Mouse (Mus musculus) ES-E14 (cell line): ENCODE results near the gene Apbb2. TPM values are rescaled to one million over a fixed set of nuclear protein-coding genes. Genes with fewer than 3 reads are reported as not detected.

Experiments used
- DNase-seq: peaks from one replicate; pipeline ENCODE4 v3.0.0-alpha.2; 2013; ENCODE audit warnings: low read depth, low spot score
- H3K27ac ChIP-seq: 2 replicates; pipeline ENCODE4 v1.5.1; 2012; ENCODE audit warnings: low read depth, mild to moderate bottlenecking, low read length, moderate library complexity, mixed read lengths; ENCODE audit not compliant: poor library complexity, insufficient read depth, severe bottlenecking
- H3K36me3 ChIP-seq: 2 replicates; pipeline ENCODE4 v1.6.1; 2012; ENCODE audit warnings: mild to moderate bottlenecking, low read length, moderate library complexity, mixed read lengths; ENCODE audit not compliant: control insufficient read depth, poor library complexity, insufficient read depth, severe bottlenecking
- H3K4me1 ChIP-seq, 2 experiments: fragments of 150-350 bp in 1 of 2; sonication (generic) in 1 of 2; 2 replicates each; pipeline ENCODE4 v1.6.1; 2012; ENCODE audit warnings: low read length in 2 of 2, mild to moderate bottlenecking in 1 of 2, mixed read lengths in 1 of 2; ENCODE audit not compliant: control insufficient read depth in 2 of 2, insufficient read depth in 2 of 2, poor library complexity in 1 of 2
- H3K4me3 ChIP-seq, 2 experiments: fragments of 150-350 bp in 1 of 2; sonication (generic) in 1 of 2; 2 replicates each; pipeline ENCODE4 v1.5.1; 2012; ENCODE audit warnings: low read length in 2 of 2, low read depth in 1 of 2, mild to moderate bottlenecking in 1 of 2, mixed read lengths in 1 of 2; ENCODE audit not compliant: insufficient read depth in 1 of 2, poor library complexity in 1 of 2, severe bottlenecking in 1 of 2
- H3K9ac ChIP-seq: 2 replicates; pipeline ENCODE4 v1.6.1; 2012; ENCODE audit warnings: low read depth, mild to moderate bottlenecking, low read length, mixed read lengths; ENCODE audit not compliant: poor library complexity, insufficient read depth, severe bottlenecking
- H3K9me3 ChIP-seq: fragments of 150-350 bp; sonication (generic); 2 replicates; pipeline ENCODE4 v1.6.1; 2012; ENCODE audit warnings: low read depth, mild to moderate bottlenecking, low read length; ENCODE audit not compliant: control insufficient read depth, insufficient read depth
- CHD2 ChIP-seq: IDR thresholded peaks from 2 replicates; pipeline ENCODE4 v1.6.1; 2014; ENCODE audit warnings: mild to moderate bottlenecking, low read depth, low read length, inconsistent platforms
- HCFC1 ChIP-seq: IDR thresholded peaks from 2 replicates; pipeline ENCODE4 v1.6.1; 2012; ENCODE audit warnings: low read length, inconsistent platforms, borderline replicate concordance; ENCODE audit not compliant: insufficient read depth
- MAFK ChIP-seq: IDR thresholded peaks from 2 replicates; pipeline ENCODE4 v1.6.1; 2014; ENCODE audit warnings: mild to moderate bottlenecking, low read depth, low read length, inconsistent platforms; ENCODE audit not compliant: insufficient read depth
- ZC3H11A ChIP-seq: IDR thresholded peaks from 2 replicates; pipeline ENCODE4 v1.6.1; 2012; ENCODE audit warnings: low read depth, mild to moderate bottlenecking, inconsistent platforms, low read length, borderline replicate concordance
- ZNF384 ChIP-seq: IDR thresholded peaks from 2 replicates; pipeline ENCODE4 v1.6.1; 2012; ENCODE audit warnings: low read depth, low read length, inconsistent platforms
- in situ Hi-C, 2 experiments: fragments of 600-800 bp; cut with MboI; formaldehyde crosslinking; loops; one replicate each; pipeline ENCODE4 v1.15.1; 2025; ENCODE audit warnings: low sequenced_read_pairs in 2 of 2, inconsistent platforms in 1 of 2; ENCODE audit not compliant: unreplicated experiment in 2 of 2
- total RNA-seq: library from RNA; depleted of rRNA; stranded (reverse); fragments of 300-350 nt; gene quantifications from 2 replicates; pipeline ENCODE4 v1.2.3, GENCODE M21; 2012

Apbb2 gene
- total RNA-seq, 1 experiment, result 15.3 TPM

- TF ChIP-seq CHD2 (no peak), MAFK (no peak), ZC3H11A (no peak), HCFC1 (no peak), ZNF384 (no peak)
- no peak overlapping the region for H3K4me3 ChIP-seq
- no peaks in the 10 kb centered on the region for H3K9me3 ChIP-seq
- no peak overlapping the region for H3K9ac ChIP-seq
- H3K36me3 ChIP-seq, result no peaks in the 10 kb centered on the region
- no peak overlapping the region for H3K27ac ChIP-seq
- DNase-seq, result no peak
- no peaks in the 10 kb centered on the region for H3K4me1 ChIP-seq
- in situ Hi-C loops, result no loop called here
These were observed 176.3 kb downstream of the Apbb2 start for GRCm38 (mm10) chr5:66442260-66442659.

DNA sequence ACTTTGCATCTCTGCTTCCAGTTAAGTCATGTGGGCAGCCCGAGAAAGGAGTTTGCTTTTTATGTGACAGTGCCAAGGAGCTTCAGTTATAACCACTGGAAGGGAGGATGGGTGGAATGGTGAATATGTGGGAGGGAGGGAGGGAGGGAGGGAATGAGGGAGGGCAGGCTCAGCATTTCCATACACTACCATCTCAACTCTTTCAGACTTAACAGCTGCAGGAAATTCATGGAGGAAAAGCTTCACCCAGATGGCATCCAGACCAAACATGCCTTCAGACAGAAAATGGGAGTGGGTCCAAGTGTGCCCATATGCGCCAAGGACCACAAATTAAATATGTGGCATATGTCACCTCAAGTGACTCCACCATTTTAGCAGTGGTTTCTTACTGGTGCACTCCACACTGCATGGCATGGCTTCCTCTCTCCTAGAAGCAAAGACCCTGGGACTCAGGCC is 181.8 kb downstream of the Apbb2 start:
- Histone ChIP-seq H3K4me1 (no peaks in the 10 kb centered on the region), H3K27ac (no peak overlapping the region), H3K9me3 (no peaks in the 10 kb centered on the region), H3K4me3 (no peak overlapping the region), H3K9ac (no peak overlapping the region), H3K36me3 (no peaks in the 10 kb centered on the region)
- TF ChIP-seq ZNF384 (no peak), HCFC1 (no peak), CHD2 (no peak), ZC3H11A (no peak), MAFK (no peak)
- no peak for DNase-seq
- in situ Hi-C loops, result no loop called here

DNA sequence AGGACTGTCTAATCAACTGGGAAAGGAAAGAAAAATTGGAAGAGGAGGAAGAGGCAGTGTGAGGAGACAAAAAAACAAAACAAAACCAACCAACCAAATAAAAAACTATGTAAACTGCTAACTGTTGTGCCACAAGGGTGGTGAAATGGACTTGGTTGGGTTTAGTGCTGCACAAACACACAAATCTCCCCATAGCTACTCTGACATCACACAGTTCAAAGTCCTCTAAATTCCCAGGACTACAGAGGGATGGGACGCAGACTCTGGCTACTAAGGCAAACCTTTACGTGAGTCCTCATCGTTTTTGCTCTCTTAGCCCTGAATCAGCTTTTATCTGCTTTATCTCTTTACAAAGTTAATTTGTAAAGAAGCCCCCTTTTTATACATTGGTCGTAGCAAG is 183.4 kb downstream of the Apbb2 start:
- no peaks in the 10 kb centered on the region for H3K4me1 ChIP-seq
- no peak for TF ChIP-seq ZC3H11A
- TF ChIP-seq HCFC1, result no peak
- no peak for TF ChIP-seq ZNF384
- no peak for DNase-seq
- H3K36me3 ChIP-seq, result no peaks in the 10 kb centered on the region
- H3K4me3 ChIP-seq, result no peak overlapping the region
- H3K9ac ChIP-seq, result no peak overlapping the region
- in situ Hi-C loops, result no loop called here
- no peaks in the 10 kb centered on the region for H3K9me3 ChIP-seq
- no peak overlapping the region for H3K27ac ChIP-seq

DNA sequence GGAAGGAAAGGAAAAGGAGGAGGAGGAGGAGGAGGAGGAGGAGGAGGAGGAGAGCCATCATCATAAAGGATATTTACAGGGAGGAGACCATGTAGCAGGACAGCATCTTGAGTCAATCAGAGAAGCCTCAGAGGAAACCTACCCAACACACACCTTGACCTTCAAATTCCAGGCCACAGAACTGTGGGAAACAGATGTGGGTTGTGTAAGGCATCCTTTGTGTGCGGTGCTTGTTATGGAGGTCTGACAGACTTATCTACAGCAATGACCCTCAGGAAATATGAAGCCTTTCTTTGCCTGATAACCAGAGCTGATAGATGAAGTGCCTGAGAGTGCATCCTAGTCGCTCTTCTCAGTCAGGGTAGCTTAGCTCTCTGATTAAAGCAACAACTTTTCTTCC is 189.5 kb downstream of the Apbb2 start:
- Histone ChIP-seq H3K27ac (no peak overlapping the region), H3K9me3 (no peaks in the 10 kb centered on the region), H3K4me3 (no peak overlapping the region), H3K36me3 (no peaks in the 10 kb centered on the region), H3K4me1 (no peaks in the 10 kb centered on the region), H3K9ac (no peak overlapping the region)
- in situ Hi-C loops, result no loop called here
- TF ChIP-seq CHD2, result no peak
- TF ChIP-seq HCFC1, result no peak
- no peak for TF ChIP-seq MAFK
- TF ChIP-seq ZC3H11A, result no peak
- TF ChIP-seq ZNF384, result no peak
- no peak for DNase-seq

- no peaks in the 10 kb centered on the region for H3K36me3 ChIP-seq
- TF ChIP-seq ZNF384, result no peak
- no peak overlapping the region for H3K4me3 ChIP-seq
- no peak overlapping the region for H3K9ac ChIP-seq
- H3K4me1 ChIP-seq, result no peaks in the 10 kb centered on the region
- no peak overlapping the region for H3K27ac ChIP-seq
- in situ Hi-C loops, result no loop called here
- H3K9me3 ChIP-seq, result no peaks in the 10 kb centered on the region
- DNase-seq, result peak; percentile 62
These were observed 190.5 kb downstream of the Apbb2 start for GRCm38 (mm10) chr5:66428071-66428470.
